Mouse (Mus musculus) brain, embryonic 14.5 days (tissue): Measurements from ENCODE around the gene Bcor. TPM values are rescaled to one million over a fixed set of nuclear protein-coding genes. Genes with fewer than 3 reads are reported as not detected.

Source experiments
- DNase-seq: peaks from one replicate; pipeline ENCODE4 v3.0.0-alpha.2; 2011; ENCODE audit warnings: low read depth
- CTCF ChIP-seq: fragments of 200-500 bp; IDR thresholded peaks from 2 replicates; pipeline ENCODE4 v1.5.1; 2012; ENCODE audit warnings: inconsistent platforms, mild to moderate bottlenecking, moderate library complexity, borderline replicate concordance; ENCODE audit not compliant: insufficient read depth, insufficient read length; ENCODE audit errors: extremely low read depth
- POLR2A ChIP-seq: fragments of 200-500 bp; IDR thresholded peaks from 2 replicates; pipeline ENCODE4 v1.6.1; 2012; ENCODE audit warnings: mild to moderate bottlenecking, inconsistent platforms, borderline replicate concordance; ENCODE audit not compliant: poor library complexity, insufficient read depth, insufficient read length, severe bottlenecking; ENCODE audit errors: extremely low read depth
- polyA plus RNA-seq: library from polyadenylated mRNA; depleted of rRNA; stranded (reverse); fragments of >200 nt; gene quantifications from 2 replicates; pipeline ENCODE4 v1.2.3, GENCODE M21; 2012; rRNA removed

Gene Bcor
- 18.3 and 29.3 TPM in 2 replicates for polyA plus RNA-seq

GRCm38 (mm10) chrX:12159981-12160656 is at the start of gene Bcor:
Gene Bcor, minus strand, starts transcription at chrX:12160355.
- no peak for DNase-seq
- TF ChIP-seq CTCF = no peak
- 0 out of 2 replicates have a peak, but pooled peaks have one; percentile 26 for TF ChIP-seq POLR2A

GRCm38 (mm10) chrX:12202951-12203350 is 42.8 kb upstream of the Bcor start:
- DNase-seq = no peak

GRCm38 (mm10) chrX:12201111-12201510 is 41.0 kb upstream of the Bcor start:
- no peak for DNase-seq

More at GRCm38 (mm10) chrX:12202951-12203350, 42.8 kb upstream of the Bcor start:
- TF ChIP-seq POLR2A (no peak), CTCF (no peak)

GRCm38 (mm10) chrX:12195234-12195919 is 35.2 kb upstream of the Bcor start:
- no peak for TF ChIP-seq POLR2A
- no peak for TF ChIP-seq CTCF
- DNase-seq = peak; percentile 7

More at GRCm38 (mm10) chrX:12201111-12201510, 41.0 kb upstream of the Bcor start:
- TF ChIP-seq POLR2A = no peak
- TF ChIP-seq CTCF = no peak

- DNase-seq = no peak
- TF ChIP-seq CTCF (no peak), POLR2A (no peak)
Measured at GRCm38 (mm10) chrX:12192343-12192742, 32.2 kb upstream of the Bcor start.

- no peak for TF ChIP-seq CTCF
- DNase-seq = no peak
Measured at GRCm38 (mm10) chrX:12189511-12189910, 29.4 kb upstream of the Bcor start.

GRCm38 (mm10) chrX:12175198-12175960 is 15.2 kb upstream of the Bcor start:
- DNase-seq = peak; percentile 67
- TF ChIP-seq CTCF (no peak), POLR2A (no peak)

GRCm38 (mm10) chrX:12170128-12170527 is 10.0 kb upstream of the Bcor start:
- TF ChIP-seq POLR2A (no peak), CTCF (no peak)
- DNase-seq = no peak

- TF ChIP-seq POLR2A (no peak), CTCF (no peak)
- peak; percentile 51 for DNase-seq
Measured at GRCm38 (mm10) chrX:12164591-12165529, 4.7 kb upstream of the Bcor start.

GRCm38 (mm10) chrX:12159534-12159881 is 647 bp downstream of the Bcor start:
- TF ChIP-seq CTCF (no peak), POLR2A (no peak)
- no peak for DNase-seq

- no peak for TF ChIP-seq CTCF
- TF ChIP-seq POLR2A = no peak
- no peak for DNase-seq
Measured at GRCm38 (mm10) chrX:12158821-12159533, 1.2 kb downstream of the Bcor start.
